Mouse (Mus musculus): ENCODE measurements at regions not wholly inside any gene's neighbourhood (a gene's known extent, or its start where the extent isn't known, plus 50 kb on each side); places are given as distances from the start of the nearest gene placed in this dataset.
"Not testable (repeated sequence)": the region's sequence is repeated elsewhere in the genome, so short reads cannot be mapped to it uniquely, and the experiment has no call there.

DNA sequence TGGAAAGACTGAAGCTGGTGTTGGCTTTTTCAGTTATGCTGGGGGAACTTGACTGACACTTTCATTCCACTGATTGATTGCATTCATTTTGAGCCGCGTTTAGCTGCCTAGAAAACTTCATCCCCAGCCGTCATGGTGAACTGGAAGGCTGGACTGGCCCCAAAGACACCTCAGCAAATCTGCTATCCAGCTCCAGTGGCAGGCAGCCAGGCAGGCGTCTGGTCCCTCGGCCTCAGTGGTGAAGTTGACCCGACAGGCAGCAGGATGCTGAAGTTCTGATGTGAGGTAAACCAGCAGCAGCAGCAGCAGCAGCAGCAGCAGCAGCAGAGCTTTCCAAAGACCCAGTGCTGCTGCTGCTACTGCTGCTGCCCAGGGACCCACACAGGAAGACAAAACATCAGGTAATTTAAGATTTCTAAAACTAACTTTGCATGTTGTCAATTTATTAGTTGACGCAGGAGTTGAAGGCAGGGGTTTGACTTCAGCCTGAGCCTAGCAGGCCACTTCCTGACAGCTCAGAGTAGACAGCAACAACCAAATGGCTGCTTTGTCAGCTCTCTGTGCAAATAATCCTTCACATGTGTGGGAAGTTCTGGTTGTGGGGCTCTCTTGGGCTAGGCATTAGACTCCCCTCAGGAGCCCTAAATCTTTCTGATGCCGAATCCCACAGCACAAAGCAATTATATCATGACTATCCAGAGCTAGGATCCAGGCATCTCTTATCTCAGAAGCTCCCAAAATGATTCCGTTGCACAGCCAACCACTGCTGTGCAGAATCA, 200.4 kb upstream of the Nhs start:
- no peak for DNase-seq (ENCODE audit: low spot score in 2 of 2)

- DNase-seq (ENCODE audit: low spot score in 2 of 2): no peak
These were observed 188.8 kb upstream of the Nhs start for GRCm38 (mm10) chrX:162348341-162348740.

DNA sequence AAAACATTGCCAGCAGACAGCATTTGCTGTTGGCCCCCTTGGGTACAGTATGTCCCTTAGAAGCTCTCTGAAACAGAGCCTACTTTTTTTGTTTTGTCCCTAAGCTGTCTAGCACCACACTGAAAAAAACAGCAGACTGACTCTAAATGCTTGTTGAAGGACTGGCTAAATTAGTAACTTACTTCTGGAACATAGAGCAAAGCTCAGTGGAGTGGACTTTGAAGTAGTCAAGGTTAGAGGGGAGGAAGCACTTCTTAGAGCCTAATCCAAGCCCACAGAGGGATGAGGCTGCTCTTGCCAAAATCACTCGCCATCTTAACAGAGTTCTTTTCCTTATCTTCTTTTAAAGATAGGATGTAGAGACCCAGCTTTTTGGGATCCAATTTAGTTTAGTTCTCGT, 188.4 kb upstream of the Nhs start:
- no peak for DNase-seq (ENCODE audit: low spot score in 2 of 2)

DNA sequence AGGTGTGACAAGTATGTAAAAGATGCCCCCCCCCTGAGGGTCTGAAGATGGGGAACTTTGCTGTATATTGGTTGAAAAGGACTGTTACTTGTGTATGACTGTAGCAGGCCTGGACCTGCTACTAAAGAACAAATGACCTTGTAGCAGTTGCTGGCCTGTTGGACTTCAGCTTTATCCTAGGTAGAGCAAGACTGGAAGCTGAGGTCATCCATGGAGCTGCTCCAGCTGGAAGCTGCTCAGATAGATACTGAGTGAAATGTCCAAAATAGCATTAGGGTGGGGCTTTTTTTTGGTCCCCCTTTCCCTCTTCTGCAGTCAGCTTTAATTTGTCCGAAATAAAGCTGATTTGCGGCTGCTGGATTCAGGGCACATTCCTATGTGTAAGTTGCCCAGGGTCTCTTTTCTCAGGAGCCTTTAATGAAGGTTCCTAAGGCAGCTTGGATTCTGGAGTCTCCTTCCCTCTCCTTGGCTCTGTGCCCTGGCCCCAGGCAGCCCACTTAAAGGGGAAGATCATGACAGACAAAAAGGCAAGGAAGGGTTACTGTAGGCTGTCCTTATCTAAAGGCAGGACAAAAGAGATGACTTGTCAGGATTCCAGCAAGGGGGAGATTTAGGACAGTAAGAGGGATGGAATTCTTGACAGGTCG, 186.1 kb upstream of the Nhs start:
- DNase-seq (ENCODE audit: low spot score in 2 of 2): no peak

- no peak for DNase-seq (ENCODE audit: low spot score in 2 of 2)
These were observed 172.6 kb upstream of the Nhs start for GRCm38 (mm10) chrX:162332121-162332520.

DNA sequence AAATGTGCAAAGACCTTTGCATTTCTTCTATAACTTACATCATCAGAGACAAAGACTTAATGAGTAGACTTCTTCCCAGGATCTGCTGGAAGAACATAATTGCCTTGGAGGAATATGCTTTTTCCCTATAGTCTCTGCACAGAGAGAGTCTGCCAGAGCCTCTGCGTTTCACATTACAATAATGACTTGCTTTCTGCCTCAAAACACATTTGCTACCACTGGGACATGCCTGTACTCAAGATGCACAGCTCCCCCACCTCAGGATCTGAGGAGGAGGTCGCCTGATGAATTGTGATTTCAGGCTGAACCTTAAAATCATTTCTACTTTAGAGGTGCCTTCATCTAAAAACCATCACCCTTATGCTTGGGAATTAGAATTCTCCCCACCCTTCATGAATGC, 148.1 kb upstream of the Nhs start:
- no peak for DNase-seq (ENCODE audit: low spot score in 2 of 2)

DNA sequence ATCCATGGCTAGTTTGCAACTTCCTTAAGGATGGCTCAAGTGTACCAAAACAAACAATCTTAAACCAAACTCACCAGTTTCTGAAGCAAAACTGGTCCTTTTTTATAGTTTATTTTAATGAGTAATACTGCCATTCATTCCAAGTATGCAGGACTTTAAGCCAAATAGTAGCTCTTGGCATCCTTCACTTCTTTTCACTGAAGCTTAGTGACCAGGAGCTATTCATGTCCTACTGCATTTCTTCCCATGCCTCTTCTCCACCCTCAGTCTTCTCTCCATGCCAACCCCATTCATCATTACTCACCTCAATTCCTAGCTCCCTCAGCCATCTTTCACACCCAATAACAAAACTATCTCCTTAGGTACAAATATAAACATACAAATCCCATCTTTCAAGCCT, 144.6 kb upstream of the Nhs start:
- no peak for DNase-seq (ENCODE audit: low spot score in 2 of 2)

DNA sequence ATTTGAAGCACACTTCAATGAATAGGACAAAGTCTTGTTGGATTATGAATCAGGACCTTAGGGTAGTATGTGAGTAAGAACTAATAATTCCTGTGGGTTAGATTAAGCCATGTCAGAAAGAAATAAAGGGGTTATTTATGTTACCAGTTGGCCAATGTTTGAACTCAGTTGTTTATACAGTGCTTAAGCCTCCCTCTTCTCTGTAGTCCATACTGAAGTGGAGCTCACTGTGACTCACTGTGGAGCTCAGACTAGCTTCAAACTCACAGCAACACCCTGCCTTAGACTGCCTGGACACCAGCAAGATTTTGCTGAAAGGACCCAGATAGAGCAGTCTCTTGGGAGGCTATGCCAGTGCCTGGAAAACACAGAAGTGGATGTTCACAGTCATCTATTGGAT, 143.3 kb upstream of the Nhs start:
- DNase-seq (ENCODE audit: low spot score in 2 of 2): no peak

GRCm38 (mm10) chrX:162291234-162291633, 131.7 kb upstream of the Nhs start:
- no peak for DNase-seq (ENCODE audit: low spot score in 2 of 2)

- not testable (repeated sequence) for DNase-seq (ENCODE audit: low spot score in 2 of 2)
These were observed 126.6 kb upstream of the Nhs start for GRCm38 (mm10) chrX:162286155-162286554.

GRCm38 (mm10) chrX:162284252-162284651, 124.7 kb upstream of the Nhs start:
- no peak for DNase-seq (ENCODE audit: low spot score in 2 of 2)

DNA sequence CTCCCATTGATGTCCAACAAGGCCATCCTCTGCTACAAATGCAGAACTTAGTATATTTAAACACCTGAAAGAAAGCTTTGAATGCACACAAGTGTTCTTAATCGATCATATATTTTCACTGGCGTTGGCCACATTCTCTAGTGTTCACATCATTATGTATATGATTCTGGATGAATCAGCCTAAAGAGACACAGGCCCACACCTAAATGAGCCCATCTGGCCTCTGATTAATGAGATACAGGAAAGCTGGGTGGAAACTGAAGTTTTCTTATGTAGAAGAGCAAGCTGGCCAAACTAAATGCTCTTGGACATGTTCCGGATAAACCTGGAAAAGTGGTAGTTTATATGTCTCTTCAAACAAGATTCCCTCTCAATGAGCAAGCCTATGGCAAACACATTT, 123.2 kb upstream of the Nhs start:
- DNase-seq (ENCODE audit: low spot score in 2 of 2): no peak

GRCm38 (mm10) chrX:162278834-162279708, 119.5 kb upstream of the Nhs start:
- DNase-seq (ENCODE audit: low spot score in 2 of 2): peak in 1 of 2 experiments; percentile 67

GRCm38 (mm10) chrX:162274581-162274980, 115.1 kb upstream of the Nhs start:
- no peak for DNase-seq (ENCODE audit: low spot score in 2 of 2)

- no peak for DNase-seq (ENCODE audit: low spot score in 2 of 2)
These were observed 111.7 kb upstream of the Nhs start for GRCm38 (mm10) chrX:162271189-162271588.

DNA sequence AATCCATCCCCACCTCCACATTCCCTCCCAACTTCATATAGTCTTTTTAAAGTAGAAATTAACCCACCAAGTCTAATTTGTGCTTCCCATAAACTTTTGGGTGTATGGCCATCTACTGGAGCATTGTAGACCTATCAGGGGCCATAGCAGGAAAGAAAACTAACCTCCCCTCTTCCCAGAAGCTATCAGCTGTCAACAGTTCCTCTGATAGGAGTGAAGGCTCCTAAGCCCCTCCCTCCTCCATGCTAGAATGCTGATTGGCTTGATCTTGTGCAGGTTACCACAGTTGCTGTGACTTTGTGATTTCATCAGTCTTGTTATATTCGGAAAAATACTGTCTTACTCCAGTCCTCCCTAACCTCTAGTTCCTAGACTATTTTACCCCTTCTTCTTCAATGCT, 109.4 kb upstream of the Nhs start:
- no peak for DNase-seq (ENCODE audit: low spot score in 2 of 2)

GRCm38 (mm10) chrX:162268112-162268511, 108.6 kb upstream of the Nhs start:
- no peak for DNase-seq (ENCODE audit: low spot score in 2 of 2)

DNA sequence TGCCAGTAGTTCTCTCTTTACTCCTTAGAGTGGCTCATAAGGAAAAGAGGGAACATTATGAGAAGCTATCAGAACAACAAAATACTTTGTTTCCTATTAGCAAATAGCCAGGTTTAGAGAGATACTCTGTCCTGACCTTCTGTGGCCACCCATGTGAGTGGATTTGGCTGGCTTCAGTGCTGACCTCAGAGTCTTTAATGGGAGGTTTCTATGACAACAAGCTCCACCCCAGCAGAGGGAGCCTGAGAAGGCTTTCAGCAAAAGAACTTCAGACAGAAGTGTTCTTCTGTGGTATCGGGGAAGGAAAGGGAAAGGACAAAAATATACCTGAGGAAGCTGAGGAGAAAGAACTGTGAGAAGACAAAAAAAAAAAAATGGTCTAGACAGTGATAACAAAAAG, 108.1 kb upstream of the Nhs start:
- no peak for DNase-seq (ENCODE audit: low spot score in 2 of 2)

- no peak for DNase-seq (ENCODE audit: low spot score in 2 of 2)
These were observed 107.2 kb upstream of the Nhs start for GRCm38 (mm10) chrX:162266769-162267168.

DNA sequence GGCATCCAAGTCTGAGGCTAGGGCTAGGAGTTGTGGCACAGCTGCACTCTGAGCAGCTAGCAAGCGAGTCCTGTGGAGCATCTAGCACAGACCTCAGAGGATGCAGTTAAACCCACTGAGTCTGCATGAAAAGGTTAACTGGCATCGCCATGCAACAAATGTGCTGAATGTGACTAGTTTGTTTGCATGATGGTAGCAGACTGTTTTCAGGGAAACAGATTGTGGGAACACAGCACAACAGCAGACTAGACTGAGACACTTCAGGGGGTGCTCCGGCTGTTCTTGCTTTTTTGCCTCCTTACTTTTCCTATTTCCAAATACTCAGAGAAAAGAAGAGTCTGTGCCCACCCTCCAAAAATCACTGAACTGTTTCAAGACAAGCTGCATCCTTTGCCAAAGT, 97.9 kb upstream of the Nhs start:
- no peak for DNase-seq (ENCODE audit: low spot score in 2 of 2)

GRCm38 (mm10) chrX:162255873-162256272, 96.3 kb upstream of the Nhs start:
- DNase-seq (ENCODE audit: low spot score in 2 of 2): no peak

DNA sequence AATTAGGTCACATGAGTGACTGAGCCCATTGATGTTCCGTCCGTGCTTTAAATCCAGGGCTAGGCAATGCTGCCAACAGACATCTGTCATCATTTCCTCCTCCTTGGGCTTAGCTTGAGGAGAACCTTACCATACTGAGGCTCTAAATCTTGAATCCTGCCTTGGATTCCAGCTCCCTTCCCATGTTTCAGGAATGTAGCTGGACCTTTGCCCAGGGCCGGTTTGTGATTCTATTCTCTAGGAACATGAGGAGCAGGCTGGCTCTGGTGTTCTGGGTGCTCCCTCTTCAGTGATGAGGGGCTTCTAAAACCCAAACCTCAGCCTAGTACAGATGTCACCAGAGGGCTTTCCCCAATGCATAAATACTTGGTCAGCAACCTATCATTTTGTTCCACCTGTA, 81.8 kb upstream of the Nhs start:
- DNase-seq (ENCODE audit: low spot score in 2 of 2): no peak

- no peak for DNase-seq (ENCODE audit: low spot score in 2 of 2)
These were observed 76.0 kb upstream of the Nhs start for GRCm38 (mm10) chrX:162235552-162235951.
